Mouse (Mus musculus): ENCODE measurements around the gene Cped1.
"Not testable (repeated sequence)": the region's sequence is repeated elsewhere in the genome, so short reads cannot be mapped to it uniquely, and the experiment has no call there.

Gene Cped1

DNA sequence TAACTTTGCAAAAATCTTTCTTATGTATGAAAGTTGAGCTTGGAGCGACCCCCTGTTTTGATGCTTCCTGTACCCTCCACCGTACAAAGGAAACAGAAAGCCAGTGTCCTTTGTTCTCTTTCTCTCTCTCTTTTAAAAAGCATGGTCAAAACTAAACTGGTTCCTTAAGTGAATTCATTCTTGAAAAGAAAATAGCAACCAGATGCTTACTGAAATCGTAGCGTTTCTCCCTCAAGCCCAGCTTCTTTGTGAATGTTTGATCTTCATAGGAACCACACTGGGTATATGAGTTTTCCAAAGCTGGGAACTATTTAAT is 40.6 kb downstream of the Cped1 start:
- DNase-seq (ENCODE audit: low spot score in 2 of 2) = no peak

DNA sequence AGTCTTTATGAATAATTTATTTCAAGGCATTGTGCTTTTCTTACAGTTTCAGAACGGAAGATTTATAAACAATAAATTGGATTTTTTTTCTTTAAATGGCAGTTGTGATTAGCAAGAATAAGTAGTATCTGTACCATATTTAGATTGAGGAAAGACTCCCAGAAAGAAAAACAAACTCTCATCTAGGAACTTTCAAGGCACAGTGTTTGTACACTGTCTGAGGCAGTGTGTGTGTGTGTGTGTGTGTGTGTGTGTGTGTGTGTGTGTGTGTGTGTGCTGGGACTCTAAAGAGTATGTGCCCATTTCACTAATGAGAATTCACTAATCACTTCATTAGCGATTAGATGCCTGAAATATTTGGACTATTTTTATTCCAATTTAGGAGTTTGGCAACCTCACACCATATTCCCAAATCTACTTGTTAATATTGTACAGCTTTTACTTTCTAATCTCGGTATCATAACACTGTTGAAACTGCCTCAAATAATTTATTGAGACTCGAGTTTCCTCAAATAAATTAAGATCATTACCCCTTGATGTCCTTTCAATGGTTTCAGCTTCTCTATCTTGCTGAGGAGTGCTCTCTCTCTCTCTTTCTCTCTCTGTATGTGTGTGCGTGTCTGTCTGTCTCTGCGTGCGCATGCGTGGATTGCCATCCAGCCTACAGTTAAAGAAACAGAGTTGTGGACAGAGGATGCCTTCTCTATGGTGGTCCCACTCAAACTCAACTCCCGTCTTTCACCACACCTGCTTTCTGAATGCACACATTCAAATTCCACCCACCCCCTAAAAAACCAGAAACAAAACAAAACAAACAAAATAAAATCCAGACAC is 41.3 kb downstream of the Cped1 start:
- no peak for DNase-seq (ENCODE audit: low spot score in 2 of 2)

DNA sequence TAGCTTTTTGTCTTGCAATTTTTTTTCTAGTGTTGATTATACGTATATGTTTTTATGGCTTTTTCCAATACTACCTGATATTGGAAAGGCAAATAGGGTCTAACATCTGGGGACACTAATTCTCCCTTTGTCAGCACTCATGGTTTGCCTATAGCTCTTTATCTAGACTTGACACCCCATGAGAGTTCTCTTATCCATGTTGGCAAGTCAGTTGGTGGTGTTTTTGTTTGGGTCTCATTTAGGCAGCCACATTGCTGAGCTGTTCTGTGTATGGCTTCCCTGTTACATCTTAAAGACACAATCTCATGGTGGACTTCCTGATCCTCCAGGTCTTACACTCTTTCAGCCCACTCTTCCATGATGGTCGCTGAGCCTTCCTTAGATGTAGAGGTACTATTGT is 42.1 kb downstream of the Cped1 start:
- DNase-seq (ENCODE audit: low spot score in 2 of 2) = no peak

DNA sequence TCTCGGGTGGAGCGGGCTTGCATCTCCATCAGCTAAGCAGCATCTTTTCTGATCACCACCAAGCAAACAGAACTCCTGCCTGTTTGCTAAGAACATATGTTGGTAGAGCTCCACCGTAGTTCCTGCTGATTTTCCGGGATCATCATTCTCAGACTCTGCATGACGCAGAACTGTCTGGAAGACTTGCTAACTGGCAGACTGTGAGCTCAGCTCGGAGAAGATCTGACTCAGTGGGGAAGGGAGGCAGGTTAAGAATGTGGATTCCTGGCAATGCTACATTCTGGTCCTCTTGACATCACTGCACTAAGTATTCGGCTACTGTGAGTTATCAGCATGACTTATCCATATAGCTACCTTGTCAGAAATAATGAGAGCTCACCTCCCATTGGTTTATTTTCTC is 44.7 kb downstream of the Cped1 start:
- no peak for DNase-seq (ENCODE audit: low spot score in 2 of 2)

DNA sequence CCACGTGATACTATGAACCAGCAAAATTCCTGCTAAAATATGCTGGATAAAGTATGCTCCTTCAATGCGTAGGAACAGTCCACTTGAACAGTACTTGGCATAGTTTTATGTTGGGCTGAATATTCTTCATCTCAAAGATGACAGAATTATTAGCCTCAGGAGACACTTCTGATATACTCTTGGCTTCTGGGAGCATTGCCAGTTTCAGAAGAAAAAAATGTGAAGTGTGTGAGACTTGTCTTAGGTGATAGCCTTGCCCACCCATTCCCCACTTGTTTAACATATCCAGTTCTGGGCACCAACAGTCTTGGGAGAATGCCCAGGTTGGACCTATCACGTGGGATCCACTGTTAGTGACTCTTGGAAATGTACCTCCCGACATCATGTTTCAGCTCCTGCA is 47.5 kb downstream of the Cped1 start:
- no peak for DNase-seq (ENCODE audit: low spot score in 2 of 2)

DNA sequence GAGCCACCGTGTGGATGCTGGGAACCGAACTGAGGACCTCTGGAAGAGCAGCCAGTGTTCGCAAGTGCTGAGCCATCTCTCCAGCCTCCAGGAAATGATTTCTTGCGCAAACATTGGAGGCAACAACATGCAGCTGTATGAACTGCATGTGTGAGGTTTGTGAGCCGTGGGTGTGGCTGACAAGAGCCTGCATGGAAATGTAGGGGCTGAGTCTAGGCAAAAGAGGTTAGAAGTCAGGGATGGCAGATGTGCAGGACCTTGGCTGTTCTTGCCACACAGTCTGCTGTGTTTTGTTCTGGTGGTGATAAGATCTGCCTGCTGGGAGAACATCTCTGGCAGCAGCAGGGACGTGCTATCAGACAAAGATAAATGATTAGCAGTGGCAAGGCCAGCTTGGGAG is 49.7 kb downstream of the Cped1 start:
- no peak for DNase-seq (ENCODE audit: low spot score in 2 of 2)

DNA sequence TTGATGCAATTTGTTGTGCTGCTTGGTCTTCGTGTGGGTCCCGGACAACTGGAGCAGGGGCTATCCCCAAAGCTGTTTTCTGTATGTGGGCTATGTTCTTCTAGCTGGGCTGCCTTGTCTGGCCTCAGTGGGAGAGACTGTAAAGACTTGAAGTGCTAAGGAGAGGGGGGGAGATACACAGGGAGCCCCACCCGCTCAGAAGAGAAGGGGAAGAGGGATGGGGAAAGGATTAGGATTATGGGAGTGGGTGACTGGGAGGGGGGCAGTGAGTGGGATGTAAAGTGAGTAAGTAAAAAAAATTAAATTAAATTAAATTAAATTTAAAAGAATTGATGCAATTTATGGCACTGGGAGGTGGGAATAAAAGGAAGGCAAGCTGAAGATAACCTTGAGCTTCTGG is 50.2 kb downstream of the Cped1 start:
- DNase-seq (ENCODE audit: low spot score in 2 of 2) = no peak

DNA sequence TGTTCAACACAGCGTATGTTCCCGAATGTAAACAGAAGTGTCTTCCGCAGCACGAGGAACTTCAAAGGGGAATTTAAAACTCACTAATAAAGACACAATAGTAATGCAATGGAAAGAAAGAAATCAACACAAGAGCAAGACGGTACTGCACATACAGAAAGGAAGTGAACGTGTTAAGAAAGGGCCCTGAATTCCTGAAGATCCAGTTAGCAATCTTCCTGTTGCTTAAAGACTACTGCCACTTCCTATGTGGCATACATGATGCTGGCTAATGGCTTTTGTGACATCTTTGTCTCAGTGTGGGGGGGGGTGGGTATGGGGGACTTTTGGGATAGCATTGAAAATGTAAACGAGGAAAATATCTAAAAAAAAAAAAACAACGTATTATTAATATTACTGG is 50.7 kb downstream of the Cped1 start:
- DNase-seq (ENCODE audit: low spot score in 2 of 2) = no peak

DNA sequence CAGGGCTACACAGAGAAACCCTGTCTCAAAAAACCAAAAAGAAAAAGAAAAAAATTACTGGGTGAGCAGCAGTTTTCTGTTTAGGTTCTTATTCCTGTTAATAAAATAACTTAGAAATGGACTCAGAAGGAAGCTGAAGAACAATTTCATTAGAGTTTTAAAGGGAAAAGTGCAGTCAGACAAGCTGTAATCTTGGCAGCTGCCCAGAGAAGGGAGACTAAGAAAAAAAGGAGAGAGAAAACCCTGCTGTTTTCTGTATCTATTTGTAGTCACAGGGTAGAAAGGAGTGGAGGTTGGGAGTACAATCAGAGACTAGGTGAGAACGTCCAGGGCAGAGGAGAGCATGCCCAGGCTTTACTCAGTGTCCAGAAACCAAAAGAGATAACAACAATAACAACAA is 51.2 kb downstream of the Cped1 start:
- no peak for DNase-seq (ENCODE audit: low spot score in 2 of 2)

DNA sequence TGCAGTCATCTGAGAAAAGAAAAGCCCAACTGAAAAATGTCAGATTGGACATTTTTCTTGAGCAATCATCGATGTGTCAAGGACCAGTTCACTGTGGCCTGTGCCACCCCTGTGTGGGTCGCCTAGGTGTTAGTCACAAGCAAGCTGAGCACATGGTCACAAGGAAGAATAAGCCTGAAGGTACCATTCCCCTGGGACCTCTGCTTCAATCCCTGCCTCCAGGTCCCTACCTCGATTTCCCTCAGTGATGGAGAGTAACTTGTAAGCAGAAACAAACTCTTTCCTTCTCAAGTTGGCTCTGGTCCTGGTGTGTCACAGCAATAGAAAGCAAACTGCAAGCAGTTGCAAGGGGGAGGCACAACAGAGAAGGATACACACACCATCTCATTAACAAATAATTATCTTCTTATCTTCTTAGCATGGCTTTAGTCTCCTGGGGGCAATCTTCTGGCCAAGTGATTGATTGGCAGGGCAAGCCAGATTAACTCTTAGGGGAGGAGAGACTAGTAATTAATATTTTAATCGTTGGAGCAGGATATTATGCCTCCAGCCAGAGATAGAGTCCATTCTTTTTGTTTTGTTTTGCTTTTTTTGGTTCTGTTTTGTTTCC is 51.8 kb downstream of the Cped1 start:
- DNase-seq (ENCODE audit: low spot score in 2 of 2) = no peak

DNA sequence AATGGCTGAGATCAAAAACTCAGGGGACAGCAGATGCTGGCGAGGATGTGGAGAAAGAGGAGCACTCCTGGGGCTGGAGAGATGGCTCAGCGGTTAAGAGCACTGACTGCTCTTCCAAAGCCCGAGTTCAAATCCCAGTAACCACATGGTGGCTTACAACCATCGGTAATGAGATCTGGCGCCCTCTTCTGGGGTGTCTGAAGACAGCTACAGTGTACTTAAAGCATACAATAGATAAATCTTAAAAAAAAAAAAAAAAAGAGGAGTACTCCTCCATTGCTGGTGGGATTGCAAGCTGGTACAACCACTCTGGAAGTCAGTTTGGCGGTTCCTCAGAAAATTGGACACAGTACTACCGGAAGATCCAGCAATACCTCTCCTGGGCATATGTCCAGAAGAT is 54.0 kb downstream of the Cped1 start:
- DNase-seq (ENCODE audit: low spot score in 2 of 2) = not testable (repeated sequence)

DNA sequence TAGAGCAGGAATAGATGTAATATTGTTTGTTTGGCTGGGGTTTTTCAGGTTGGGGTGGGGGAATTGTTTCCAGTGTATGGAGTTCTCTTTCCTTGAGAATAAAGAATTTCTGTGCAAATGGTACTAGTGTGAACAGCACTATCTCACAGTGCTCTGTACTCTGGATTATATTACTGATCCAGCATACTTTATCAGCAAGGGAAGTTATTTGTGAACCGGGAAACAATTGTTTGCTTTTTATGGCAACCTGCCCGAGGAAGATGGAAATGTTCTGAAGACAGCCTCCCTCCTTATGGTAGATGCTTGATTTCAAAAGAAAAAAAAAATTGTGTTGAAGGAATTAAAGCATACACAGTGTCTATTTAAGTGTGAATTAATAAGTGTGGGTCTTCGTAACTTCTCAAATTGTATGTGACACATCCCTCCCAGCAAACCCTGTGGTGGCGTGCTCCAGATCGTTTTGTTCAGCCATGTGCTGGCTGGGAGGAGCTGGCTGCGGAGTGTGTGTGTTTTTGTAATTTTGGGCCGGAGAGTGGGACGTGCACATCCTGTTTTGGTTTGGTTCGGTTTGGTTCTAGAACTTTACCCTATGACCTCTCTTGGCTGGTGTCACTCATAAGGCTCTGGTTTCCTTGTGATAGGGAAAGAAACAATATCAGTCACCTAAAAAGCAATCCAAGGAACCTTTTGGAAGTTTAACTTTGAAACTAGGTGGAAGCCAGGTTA is 59.3 kb downstream of the Cped1 start:
- no peak for DNase-seq (ENCODE audit: low spot score in 2 of 2)

DNA sequence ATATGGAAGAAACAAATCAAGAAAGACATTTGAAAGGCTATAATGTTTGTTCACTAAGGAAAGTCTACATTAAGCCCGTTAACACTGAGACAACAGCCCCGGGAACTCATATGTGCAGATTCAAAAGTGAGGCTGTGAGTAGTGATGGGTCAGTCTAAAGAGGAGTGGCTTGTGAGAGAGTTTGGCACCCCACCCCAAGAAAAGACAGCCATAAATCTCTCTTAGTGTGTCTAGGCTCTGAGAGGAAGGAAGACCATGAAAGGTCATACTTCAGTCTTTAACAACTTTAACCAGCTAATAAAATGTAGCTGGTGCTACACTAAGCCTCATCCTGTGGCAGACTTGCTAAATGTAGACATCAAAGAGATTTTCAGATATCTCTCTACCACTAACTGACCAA is 61.4 kb downstream of the Cped1 start:
- no peak for DNase-seq (ENCODE audit: low spot score in 2 of 2)

DNA sequence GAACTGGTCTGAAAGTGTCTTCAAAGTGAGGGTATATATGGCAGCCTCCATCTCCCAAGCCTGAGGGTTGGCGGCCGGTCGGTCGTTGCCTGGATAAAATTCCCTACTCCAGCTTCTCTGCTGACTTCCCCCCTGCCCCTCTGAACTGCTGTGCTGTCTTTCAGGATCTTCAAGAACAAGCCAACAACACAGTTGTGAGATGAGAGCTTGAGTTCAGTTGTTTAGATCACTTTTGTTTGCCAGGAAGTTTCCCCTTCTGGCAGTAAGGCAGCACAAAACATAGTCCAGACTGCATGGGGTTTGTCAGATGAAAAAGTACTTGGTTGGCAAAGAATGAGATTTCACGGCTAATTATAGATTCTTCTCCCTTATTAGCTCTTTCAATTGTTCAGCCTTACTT is 63.4 kb downstream of the Cped1 start:
- DNase-seq (ENCODE audit: low spot score in 2 of 2) = no peak

DNA sequence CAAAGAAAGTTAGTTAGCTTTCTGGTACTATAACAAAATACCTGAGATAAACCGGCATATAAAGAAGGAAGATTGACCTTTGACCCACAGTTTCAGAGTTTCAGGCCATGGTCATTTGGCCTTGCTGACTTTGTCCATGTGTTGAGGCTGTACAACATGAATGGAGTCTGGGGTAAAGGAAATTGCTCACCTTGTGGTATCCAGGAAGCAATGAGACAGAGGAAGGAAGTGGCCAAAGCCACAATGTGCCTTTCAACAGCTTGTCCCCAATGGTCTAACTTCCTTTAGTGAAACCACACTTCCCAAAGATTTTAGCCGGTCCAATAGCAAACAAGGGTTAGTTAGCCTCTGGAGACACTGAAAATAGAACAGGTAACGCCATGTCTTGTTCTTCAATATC is 65.8 kb downstream of the Cped1 start:
- no peak for DNase-seq (ENCODE audit: low spot score in 2 of 2)

DNA sequence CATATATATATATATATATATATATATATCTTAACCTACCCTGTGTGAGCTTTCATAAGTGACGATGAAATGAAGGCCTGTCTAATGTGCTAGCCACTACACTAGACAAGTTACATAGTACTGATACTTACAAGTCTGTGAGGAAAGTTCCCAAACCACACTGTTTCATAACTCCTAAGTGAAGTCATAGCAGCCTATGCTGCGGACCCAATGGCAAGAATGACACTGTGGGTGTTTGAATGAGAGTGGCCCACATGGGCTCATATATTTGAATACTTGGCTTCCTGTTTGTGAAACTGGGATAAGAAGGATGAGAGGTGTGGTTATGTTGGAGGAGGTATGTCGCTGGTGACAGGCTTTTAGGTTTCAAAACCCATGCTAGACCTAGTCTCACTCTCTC is 67.3 kb downstream of the Cped1 start:
- DNase-seq (ENCODE audit: low spot score in 2 of 2) = no peak

DNA sequence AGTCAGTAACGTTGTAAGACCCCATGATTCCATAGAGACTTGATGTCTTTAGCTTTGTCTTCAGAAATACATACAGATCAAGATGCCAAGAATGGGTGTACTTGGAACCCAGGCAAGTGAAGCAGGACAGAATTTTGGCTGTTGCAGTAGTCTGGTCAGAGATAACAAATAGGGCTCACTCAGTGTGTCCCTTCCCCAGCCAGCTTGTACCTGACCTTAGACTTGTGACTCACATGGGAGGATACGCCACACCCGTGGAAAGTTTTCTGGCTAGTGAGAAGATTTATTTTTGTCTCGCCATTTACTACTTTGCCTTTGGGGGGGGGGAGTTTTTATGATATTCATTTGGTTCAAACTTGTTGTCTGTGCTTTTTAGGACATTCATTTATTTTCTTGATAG is 78.6 kb downstream of the Cped1 start:
- DNase-seq (ENCODE audit: low spot score in 2 of 2) = no peak

DNA sequence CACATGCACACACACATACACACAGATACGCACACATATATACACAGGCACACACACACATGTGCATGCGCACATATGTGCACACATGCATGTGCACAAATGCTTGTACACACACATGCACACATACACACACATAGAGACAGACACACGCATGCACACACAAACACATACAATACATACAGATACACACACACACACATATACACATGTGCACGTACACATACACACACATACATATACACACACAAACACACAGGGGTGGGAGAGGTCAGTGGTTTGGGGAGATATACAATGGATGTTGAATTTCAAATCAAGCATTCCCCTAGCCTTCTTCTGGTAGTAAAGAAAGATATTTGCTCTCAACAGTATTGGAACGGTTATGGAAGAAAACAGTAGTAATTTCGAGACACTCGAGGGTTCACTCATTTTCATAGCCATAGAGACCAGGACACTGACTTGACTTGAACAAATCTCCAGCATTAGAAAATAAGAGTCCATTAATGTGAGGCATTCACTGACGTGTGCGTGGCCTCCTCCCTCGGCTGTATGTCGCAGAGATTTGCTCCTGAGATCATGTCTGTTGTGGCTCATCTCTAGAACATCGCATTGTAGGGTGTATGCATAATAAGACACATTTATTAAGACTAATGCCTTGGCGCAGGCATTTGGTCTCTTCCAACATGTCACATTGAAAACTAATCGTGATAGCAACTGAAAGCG is 85.0 kb downstream of the Cped1 start:
- no peak for DNase-seq (ENCODE audit: low spot score in 2 of 2)

DNA sequence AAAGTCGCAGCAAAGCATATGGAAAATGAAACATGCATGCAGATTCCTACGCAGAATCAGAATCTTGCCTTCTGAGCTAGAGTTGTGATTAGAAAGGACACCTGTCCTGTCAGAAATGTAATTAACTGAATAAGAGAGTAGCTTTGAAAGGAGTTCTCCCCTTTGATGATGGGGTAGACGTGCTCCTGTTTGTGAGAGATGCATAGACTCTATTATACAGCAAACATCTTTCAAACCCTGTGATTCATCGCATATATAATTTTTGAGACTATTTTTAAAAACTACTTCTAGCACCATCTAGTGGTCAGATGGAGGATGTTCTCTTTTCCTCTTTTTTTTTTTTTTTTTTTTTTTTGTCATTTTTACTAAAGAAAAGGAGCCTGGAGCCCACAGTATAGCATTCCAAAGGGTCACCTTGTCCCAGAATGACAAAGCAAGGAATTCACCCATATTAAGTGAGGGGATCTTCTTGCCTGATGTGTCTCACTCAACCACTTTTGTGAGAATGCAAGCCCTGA is 85.7 kb downstream of the Cped1 start:
- DNase-seq (ENCODE audit: low spot score in 2 of 2) = no peak

DNA sequence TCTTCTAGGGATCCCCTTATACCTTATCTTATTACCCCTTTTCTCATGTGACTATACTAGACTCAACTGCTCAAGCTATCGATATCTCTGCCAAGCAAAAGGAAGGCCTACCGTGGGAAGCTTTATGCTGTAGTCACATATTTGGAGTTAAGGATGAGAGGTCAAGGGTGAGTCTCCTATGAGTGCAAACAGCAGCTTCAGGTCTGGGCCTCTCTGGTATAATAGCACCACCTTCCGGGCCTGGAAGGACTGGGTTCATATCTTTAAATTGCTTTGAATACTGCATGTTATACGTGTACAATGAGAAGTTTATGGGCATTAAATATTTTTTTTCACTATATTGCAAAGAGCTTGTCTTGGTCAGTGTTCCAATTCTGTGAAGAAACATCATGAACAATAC is 87.0 kb downstream of the Cped1 start:
- no peak for DNase-seq (ENCODE audit: low spot score in 2 of 2)

DNA sequence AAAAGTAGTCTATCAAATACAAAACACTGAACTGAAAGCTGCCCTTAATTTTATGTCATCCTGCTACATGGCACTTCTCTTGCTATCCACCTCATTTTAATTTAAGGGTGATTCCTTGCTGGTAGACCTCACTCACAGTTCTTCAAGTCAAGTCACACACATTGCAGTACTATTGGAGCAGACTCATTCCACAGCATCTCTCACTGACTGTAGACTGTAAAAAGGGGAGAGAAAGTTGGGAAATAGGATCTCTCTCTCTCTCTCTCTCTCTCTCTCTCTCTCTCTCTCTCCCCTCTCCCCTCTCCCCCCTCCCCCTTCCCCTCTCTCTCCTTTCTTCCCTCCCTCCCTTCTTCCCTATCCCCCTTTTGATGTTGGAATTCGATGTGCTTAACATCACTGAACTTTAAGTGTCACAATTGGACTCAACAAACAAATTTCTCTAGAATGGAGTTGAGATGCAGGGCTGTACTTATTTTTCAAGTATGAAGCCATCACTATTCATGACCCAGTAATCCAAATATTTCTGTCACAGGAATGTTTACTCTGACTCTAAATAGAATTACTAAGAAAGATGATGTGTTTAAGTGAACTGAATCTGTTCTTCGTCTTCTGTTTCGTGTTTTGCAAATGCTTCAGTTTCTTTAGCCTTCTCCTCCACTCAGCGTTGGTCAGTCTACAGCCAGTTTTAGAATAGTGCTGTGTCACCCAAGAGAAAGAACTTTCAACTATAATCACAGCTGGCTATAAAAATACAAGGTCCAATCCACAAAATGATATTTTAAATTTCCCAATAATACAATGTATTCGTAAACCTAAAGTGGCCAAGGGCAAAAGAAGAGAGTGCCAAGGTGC is 88.7 kb downstream of the Cped1 start:
- DNase-seq (ENCODE audit: low spot score in 2 of 2) = no peak

Measured in right cerebral cortex, postnatal 36 days (tissue).